Mouse (Mus musculus) naive thymus-derived CD4-positive, alpha-beta T cell, adult 2 months (primary cell): ENCODE results near the gene Foxl1.
"Not testable (repeated sequence)": the region's sequence is repeated elsewhere in the genome, so short reads cannot be mapped to it uniquely, and the experiment has no call there.

Experiments
- DNase-seq: peaks from one replicate; pipeline ENCODE4 v3.0.0-alpha.2; 2011; ENCODE audit warnings: low read depth

Gene Foxl1

GRCm38 (mm10) chr8:121125311-121125876 is 2.3 kb upstream of the Foxl1 start:
- DNase-seq = no peak

DNA sequence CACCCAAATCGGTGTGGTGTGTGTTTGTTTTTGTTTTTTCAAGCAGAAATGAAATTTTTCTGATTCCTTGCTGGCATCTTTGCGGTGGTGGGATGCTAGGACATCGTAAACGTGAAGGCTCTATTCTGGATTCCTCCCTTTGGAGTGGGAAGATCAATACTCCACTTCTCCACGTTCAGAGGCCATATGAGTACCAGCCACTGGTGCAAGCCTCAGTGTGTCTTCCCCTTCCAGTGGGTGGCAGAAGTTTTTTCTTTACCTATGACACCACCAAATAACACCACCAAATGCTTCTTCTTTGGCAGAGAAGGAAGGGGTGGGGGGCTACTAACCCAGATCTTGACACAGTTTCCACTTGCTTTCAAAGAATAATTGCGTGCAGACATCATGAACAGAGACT is 1.5 kb upstream of the Foxl1 start:
- no peak for DNase-seq

DNA sequence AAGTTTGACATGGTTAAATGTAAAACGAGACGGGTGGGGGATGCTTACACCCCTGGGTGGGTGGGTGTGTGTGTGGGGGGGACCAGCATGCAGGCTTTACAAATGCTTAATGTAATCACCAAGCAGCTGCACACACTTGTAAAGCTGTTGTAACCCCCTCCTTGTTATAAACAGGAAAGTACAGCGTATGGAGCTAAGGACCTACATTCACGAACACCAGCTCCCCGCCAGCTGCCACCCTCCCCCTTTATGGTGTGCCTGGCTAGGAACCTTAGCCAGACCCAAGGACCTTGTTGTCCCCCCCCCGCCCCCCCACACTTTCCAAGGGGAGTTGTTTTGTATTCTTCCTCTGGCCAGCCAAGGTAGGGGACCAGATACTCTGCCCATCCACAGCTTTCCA is 1.0 kb upstream of the Foxl1 start:
- no peak for DNase-seq

GRCm38 (mm10) chr8:121127291-121127701 is 444 bp upstream of the Foxl1 start:
- DNase-seq = no peak

- DNase-seq = no peak
These were observed 958 bp downstream of the Foxl1 start for GRCm38 (mm10) chr8:121128531-121129264.

GRCm38 (mm10) chr8:121129265-121129940 is 1.7 kb downstream of the Foxl1 start:
- DNase-seq = no peak

DNA sequence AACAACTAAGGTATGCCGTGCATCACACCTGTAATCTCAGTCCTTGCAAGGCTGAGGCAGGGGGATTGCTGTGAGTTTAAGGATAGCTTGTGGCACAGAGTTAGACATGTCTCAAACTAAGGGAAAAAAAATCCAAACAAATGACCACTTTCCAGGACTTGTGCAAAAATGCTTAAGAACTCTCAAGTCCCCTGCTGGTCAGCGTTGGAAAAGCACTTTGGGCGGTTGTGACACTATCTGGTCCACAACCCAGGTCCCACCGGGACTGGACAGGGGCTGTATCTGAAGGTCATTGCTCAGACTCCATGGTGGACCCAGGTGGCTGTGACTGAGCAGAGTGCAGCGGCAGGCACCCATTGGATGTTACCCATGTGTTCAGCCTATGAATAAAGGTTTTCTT is 2.8 kb downstream of the Foxl1 start:
- peak; percentile 35 for DNase-seq

GRCm38 (mm10) chr8:121132961-121133513 is 5.3 kb downstream of the Foxl1 start:
- DNase-seq = no peak

DNA sequence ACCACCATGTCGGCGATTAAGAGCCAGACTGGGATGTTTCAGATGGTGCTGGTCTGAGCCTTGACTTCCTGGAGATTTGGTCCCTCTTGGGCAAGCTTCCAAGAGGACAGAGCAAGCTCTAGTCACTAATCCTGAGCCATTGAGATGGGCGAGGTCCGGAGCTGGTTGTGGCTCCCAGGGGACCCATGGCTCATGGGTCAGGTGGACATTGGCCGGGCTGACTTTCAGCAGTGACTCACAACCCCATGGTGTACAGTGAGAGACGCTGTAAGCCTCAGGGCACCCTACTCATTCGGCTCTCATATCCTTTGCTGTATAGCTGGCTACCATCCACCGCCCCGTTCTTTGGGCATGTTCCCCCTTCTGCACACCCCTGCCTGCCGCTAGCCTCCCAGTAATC is 6.4 kb downstream of the Foxl1 start:
- DNase-seq = no peak

GRCm38 (mm10) chr8:121134512-121134911 is 6.8 kb downstream of the Foxl1 start:
- DNase-seq = no peak

- no peak for DNase-seq
These were observed 9.1 kb downstream of the Foxl1 start for GRCm38 (mm10) chr8:121136856-121137255.

GRCm38 (mm10) chr8:121145457-121146134 is 17.9 kb downstream of the Foxl1 start:
- DNase-seq = not testable (repeated sequence)

- DNase-seq = no peak
These were observed 20.9 kb downstream of the Foxl1 start for GRCm38 (mm10) chr8:121148573-121149083.

- DNase-seq = no peak
These were observed 24.7 kb downstream of the Foxl1 start for GRCm38 (mm10) chr8:121152394-121152793.

DNA sequence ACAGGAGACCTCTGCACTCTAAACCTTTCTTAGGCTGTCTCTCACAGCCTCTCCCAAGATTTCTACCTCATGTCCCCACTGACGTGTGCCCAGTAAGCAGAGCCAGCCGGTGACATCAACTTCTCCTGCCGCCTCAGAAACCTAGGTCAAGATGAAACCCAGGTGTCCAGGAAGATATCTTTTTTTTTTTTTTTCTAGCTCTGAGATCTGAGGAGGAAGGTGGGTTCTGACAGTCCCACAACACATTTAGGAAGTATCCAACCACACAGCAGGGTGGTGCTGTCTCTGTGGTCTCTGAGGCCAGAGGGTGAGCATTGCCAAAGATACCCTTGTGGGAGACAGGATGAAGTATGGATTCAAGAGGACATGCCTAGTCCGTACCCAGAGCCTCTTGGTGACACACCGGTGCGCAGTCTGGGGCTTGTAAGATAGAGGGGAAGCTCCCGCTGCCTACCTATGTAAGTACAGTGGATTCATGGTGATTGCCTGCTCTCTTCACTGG is 29.3 kb downstream of the Foxl1 start:
- DNase-seq = no peak

DNA sequence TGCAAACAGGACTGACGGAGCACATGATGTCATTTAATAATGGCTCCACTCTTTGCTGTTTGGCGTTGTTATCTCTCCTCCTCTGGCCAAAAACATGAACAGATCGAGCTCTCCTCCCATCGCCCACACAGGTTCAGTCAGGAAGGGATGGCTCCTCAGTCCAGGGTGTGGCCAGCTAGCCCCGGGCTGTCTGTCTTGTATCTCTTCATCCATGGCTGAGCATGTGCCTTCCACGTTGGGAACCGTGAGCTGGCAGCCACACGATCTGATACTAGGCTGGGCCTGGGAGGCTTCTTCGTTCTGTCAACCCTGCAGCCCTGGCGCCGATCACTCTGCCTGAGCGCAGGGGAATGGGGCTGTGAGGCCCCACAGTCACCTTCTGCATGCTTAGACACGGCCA is 31.1 kb downstream of the Foxl1 start:
- DNase-seq = no peak

- DNase-seq = no peak
These were observed 33.7 kb downstream of the Foxl1 start for GRCm38 (mm10) chr8:121161437-121161836.

GRCm38 (mm10) chr8:121162413-121162812 is 34.7 kb downstream of the Foxl1 start:
- DNase-seq = no peak

- no peak for DNase-seq
These were observed 35.4 kb downstream of the Foxl1 start for GRCm38 (mm10) chr8:121162906-121163695.

GRCm38 (mm10) chr8:121164017-121164469 is 36.3 kb downstream of the Foxl1 start:
- DNase-seq = no peak

DNA sequence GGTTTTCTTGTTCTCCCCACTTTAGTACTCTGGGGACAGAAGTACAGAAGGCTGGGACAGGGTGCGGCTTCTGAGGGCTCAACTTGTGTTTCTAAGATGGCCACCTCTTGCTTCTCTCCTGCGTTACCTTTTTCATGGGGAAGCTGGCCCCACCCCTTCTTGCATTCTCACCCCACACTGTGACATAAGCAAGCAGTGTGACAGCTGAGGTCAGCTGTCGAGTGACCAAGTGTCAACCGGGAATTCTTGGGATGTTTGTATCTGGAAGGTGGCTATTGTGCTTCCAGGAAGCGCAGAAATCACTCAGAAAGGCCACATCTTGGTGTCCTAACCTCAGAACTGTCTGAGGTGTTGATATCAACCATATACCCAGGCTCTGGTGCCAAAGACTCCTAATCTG is 40.3 kb downstream of the Foxl1 start:
- no peak for DNase-seq
